Mouse (Mus musculus) ES-Bruce4 (cell line): ENCODE measurements around the gene Cemip2.

Experiments
- CTCF ChIP-seq: IDR thresholded peaks from one replicate; pipeline ENCODE4 v1.8.1; 2011; ENCODE audit warnings: low read depth, low read length
- EP300 ChIP-seq: IDR thresholded peaks from 2 replicates; pipeline ENCODE4 v1.6.1; 2011; ENCODE audit warnings: low read depth, low read length; ENCODE audit not compliant: insufficient read depth
- POLR2A ChIP-seq: IDR thresholded peaks from one replicate; pipeline ENCODE4 v1.8.1; 2011; ENCODE audit warnings: low read length; ENCODE audit not compliant: insufficient read depth

DNA sequence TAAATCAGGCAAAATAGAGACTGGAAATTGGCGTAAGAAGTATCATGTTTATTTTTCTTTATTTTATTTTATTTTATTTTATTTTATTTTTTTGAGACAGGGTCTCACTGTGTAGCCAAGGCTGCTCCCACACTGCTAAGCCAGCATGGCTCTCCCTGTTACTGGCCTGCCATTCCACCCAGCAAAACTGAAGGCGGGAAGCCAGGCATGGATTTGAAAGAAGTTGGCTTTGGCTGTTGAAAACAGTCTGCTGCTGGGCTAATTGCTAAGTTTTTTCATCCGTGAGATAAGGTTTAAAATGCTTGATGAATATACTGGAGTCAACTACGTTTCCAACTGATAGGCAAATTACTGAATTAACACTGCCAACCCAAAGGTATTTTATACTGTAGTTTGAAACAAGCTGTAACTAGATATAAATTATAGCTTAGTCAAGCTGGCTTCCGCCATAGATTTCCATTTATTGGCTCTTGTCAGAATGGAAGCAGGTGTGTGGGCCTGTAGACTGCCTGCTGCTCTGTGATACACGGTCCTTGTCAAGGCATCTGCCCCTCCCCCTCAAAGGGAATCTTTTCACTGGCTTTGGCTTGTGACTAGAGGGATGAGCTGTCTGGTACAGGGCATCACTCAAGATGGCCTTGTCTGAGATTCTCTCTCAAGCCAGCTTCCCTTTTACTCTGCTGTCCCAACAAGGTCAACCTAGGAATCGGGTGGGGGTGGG, 3.1 kb downstream of the Cemip2 start:
- TF ChIP-seq CTCF (no peak), EP300 (peak; percentile 74), POLR2A (no peak)
